Mouse (Mus musculus) E14TG2a.4 (cell line): ENCODE measurements around the gene Tgm3.

Source experiments
- H3K27me3 ChIP-seq: 2 replicates; pipeline ENCODE4 v1.6.1; 2014; ENCODE audit warnings: low read length, control low read depth; ENCODE audit not compliant: insufficient read depth
- H3K36me3 ChIP-seq: 2 replicates; pipeline ENCODE4 v1.6.1; 2014; ENCODE audit warnings: low read length, control low read depth; ENCODE audit not compliant: insufficient read depth
- H3K4me1 ChIP-seq: replicated peaks from 2 replicates; pipeline ENCODE4 v1.6.1; 2014; ENCODE audit warnings: low read depth, low read length, control low read depth
- H3K4me3 ChIP-seq: replicated peaks from 2 replicates; pipeline ENCODE4 v1.5.1; 2014; ENCODE audit warnings: mild to moderate bottlenecking, low read length
- H3K9me3 ChIP-seq: 2 replicates; pipeline ENCODE4 v1.6.1; 2014; ENCODE audit warnings: low read length, control low read depth
- CTCF ChIP-seq: conservative IDR thresholded peaks from 2 replicates; pipeline ENCODE4 v1.5.1; 2014; ENCODE audit warnings: low read length
- NANOG ChIP-seq: IDR thresholded peaks from 2 replicates; pipeline ENCODE4 v1.6.1; 2014; ENCODE audit warnings: borderline replicate concordance, low read length, mixed read lengths
- POU5F1 ChIP-seq: IDR thresholded peaks from 2 replicates; pipeline ENCODE4 v1.6.1; 2014; ENCODE audit warnings: low read length, borderline replicate concordance

The Tgm3 gene

DNA sequence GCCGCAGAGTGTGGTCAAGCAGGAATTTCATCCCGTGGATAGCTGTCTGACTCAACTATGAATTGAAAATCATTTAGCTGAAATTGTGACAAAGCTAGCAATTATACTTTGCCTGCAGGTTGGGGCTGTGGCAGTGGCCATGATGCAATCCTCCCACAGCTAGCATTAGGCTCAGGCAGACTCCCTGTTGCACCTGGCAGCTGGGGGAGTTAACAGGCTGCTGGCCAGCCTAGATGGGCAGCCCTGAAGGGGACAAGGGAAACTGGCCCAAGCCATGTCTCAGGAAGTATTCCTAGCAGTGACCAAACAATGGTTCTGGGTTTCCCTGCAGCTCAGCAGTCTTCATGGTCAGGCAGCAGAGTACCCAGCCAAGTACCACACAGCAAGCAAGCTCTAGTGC is 2.8 kb upstream of the Tgm3 start:
- no peaks in the 10 kb centered on the region for H3K36me3 ChIP-seq
- H3K9me3 ChIP-seq = no peaks in the 10 kb centered on the region
- no peak overlapping the region for H3K4me3 ChIP-seq
- TF ChIP-seq CTCF (no peak), POU5F1 (no peak), NANOG (no peak)
- H3K27me3 ChIP-seq = peaks cover 7% of the 10 kb centered on the region; the same call in 1 of the 2 replicates
- peaks cover 33% of the 10 kb centered on the region for H3K4me1 ChIP-seq

DNA sequence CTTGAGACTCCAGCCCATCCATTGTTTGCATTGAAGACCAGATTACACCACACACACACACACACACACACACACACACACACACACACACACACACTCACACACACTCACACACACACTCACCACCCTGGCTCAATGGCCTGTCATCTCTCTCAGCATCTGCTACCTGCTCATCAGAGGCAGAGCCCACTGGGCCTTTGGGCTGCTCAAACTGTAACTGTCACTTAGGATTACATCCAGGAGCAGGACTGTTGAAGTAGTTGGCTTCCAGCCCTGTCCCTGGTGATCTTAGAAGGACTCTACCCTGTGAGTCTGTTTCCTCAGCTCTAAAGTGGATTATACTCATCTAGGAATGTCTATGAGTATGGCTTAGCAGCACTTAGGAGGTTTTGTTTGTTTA is 1.5 kb downstream of the Tgm3 start:
- Histone ChIP-seq H3K27me3 (peaks cover 7% of the 10 kb centered on the region; the same call in 1 of the 2 replicates), H3K9me3 (no peaks in the 10 kb centered on the region), H3K36me3 (no peaks in the 10 kb centered on the region), H3K4me3 (no peak overlapping the region), H3K4me1 (peaks cover 39% of the 10 kb centered on the region)
- TF ChIP-seq NANOG (no peak), CTCF (no peak), POU5F1 (no peak)

DNA sequence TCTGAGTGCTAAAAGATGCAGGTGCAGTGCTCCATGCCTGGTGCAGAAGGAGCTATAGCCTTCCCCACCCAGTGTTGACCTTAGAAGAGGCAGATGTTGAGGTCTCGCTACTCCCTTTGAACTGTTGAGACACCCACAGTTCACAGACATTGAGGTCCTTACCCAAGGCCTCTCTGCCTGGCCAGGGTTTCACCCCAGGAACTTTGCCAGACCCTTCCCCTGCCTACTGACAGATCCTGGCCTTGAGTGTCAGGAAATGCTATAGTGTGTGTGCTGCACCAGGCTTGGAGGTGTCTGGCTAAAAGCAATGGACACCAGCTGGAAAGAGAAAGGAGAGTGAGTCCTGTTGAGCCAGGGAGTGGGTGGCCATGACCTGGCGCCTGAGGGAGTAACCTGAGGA is 3.0 kb downstream of the Tgm3 start:
- Histone ChIP-seq H3K27me3 (peaks cover 7% of the 10 kb centered on the region; the same call in 1 of the 2 replicates), H3K36me3 (no peaks in the 10 kb centered on the region), H3K9me3 (no peaks in the 10 kb centered on the region), H3K4me1 (peaks cover 39% of the 10 kb centered on the region), H3K4me3 (no peak overlapping the region)
- TF ChIP-seq NANOG (no peak), POU5F1 (no peak), CTCF (no peak)

DNA sequence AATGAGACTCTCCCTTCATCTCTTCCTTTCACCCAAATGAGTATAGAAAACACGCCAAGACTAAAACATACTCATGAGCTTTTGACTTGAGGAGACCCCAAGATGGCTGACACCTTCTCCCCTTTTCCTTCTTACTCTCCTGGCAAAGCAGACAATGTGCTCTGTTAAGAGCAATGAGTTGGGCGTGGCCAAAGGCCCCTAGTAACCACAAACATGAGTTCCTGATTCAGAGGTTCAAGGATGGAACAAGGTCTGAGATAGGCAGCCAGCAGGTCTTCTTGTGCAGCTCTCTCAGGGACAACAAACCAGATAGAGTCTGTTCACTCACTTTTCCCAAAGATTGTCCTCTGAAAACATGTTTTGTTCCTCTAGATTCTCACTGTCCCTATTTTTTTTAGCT is 5.9 kb downstream of the Tgm3 start:
- H3K9me3 ChIP-seq = no peaks in the 10 kb centered on the region
- TF ChIP-seq POU5F1 = no peak
- no peak for TF ChIP-seq NANOG
- no peak for TF ChIP-seq CTCF
- H3K4me1 ChIP-seq = peaks cover 12% of the 10 kb centered on the region
- peaks cover 3% of the 10 kb centered on the region; the same call in 1 of the 2 replicates for H3K27me3 ChIP-seq
- H3K36me3 ChIP-seq = no peaks in the 10 kb centered on the region
- no peak overlapping the region for H3K4me3 ChIP-seq

DNA sequence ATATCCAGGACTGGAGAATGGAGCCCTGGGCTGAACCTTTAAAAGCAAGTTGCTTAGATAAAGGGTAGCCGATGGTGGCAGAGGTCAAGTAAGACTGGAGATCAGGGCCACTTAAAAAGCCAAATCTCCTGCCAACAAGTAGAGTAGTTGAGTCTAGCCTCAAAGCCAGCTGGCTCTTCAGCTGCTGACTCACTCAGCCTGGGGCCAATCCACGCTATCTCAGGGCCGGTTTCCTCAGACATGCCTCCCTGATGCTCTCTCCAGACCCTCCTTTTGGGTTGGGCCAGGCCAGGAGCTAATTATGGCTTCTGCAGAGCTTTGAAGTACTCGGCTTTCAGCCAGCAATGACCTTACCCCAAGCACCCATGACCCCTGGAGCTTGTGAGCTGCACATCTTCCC is 15.7 kb downstream of the Tgm3 start:
- TF ChIP-seq CTCF (no peak), POU5F1 (no peak), NANOG (no peak)
- no peaks in the 10 kb centered on the region for H3K27me3 ChIP-seq
- H3K36me3 ChIP-seq = 0 out of 2 replicates have a peak, but pooled peaks cover 6% of the 10 kb centered on the region
- no peaks in the 10 kb centered on the region for H3K4me1 ChIP-seq
- H3K4me3 ChIP-seq = no peak overlapping the region
- H3K9me3 ChIP-seq = no peaks in the 10 kb centered on the region

DNA sequence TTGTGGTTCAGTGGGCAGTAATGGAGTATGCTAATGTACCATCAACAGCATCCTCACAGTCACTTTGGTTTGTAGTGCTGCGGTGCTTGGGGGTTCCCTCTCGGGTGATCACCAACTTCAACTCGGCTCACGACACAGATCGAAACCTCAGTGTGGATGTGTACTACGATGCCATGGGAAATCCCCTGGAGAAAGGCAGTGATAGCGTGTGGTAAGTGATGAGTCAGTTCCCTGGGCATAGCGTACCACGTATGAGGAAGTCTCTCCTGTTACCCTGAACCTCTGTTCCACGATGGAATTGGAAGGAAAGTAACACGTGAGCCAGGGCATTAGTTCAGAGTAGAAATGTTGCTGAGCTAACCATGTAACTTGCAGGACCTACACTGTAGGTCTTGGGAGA is 17.7 kb downstream of the Tgm3 start:
- H3K4me3 ChIP-seq = no peak overlapping the region
- H3K9me3 ChIP-seq = no peaks in the 10 kb centered on the region
- no peaks in the 10 kb centered on the region for H3K4me1 ChIP-seq
- TF ChIP-seq POU5F1 (no peak), NANOG (no peak), CTCF (no peak)
- 0 out of 2 replicates have a peak, but pooled peaks cover 6% of the 10 kb centered on the region for H3K36me3 ChIP-seq
- no peaks in the 10 kb centered on the region for H3K27me3 ChIP-seq

DNA sequence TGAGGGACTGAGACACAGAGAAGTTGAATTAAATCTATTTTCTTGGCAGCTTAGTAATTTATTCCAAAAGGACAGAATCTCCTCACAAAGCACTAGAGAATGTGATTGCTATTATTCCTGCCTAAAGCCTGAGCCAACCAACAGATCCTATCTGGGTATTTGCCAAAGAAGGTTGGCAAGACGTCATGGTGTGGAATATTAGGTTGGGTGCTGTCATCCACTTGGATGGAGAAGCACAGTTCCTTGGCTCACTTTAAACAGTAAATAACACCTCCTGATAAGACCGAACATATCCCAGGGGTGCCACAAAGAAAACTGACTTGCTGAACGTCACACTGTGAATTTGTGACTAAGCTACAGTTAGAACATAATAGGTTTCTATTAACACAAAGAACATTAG is 20.5 kb downstream of the Tgm3 start:
- H3K27me3 ChIP-seq = no peaks in the 10 kb centered on the region
- no peak overlapping the region for H3K4me3 ChIP-seq
- no peaks in the 10 kb centered on the region for H3K36me3 ChIP-seq
- TF ChIP-seq CTCF = no peak
- TF ChIP-seq POU5F1 = no peak
- TF ChIP-seq NANOG = no peak
- no peaks in the 10 kb centered on the region for H3K4me1 ChIP-seq
- no peaks in the 10 kb centered on the region for H3K9me3 ChIP-seq

DNA sequence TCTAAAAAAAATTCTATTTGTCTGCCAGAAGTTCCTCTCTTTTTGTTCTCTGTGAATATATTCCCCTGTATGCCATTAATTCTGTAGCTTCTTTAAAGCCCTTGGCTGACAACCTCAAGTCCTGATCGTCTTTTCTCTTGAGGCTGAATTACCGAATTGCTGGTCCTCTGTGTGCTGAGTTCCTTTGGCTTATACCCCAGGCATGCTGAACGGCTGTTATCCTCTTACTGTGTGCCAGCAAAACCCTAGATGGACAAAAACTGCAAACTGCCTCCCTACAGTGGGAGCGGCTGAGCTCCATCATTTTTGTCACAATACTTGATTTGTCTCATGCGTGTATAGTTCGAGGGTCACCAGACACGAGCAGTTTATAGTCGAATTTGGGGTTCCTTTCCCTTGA is 24.7 kb downstream of the Tgm3 start:
- Histone ChIP-seq H3K9me3 (no peaks in the 10 kb centered on the region), H3K36me3 (peaks cover 4% of the 10 kb centered on the region), H3K27me3 (no peaks in the 10 kb centered on the region), H3K4me3 (no peak overlapping the region), H3K4me1 (peaks cover 4% of the 10 kb centered on the region; the same call in 1 of the 2 replicates)
- TF ChIP-seq NANOG = no peak
- TF ChIP-seq POU5F1 = no peak
- no peak for TF ChIP-seq CTCF

DNA sequence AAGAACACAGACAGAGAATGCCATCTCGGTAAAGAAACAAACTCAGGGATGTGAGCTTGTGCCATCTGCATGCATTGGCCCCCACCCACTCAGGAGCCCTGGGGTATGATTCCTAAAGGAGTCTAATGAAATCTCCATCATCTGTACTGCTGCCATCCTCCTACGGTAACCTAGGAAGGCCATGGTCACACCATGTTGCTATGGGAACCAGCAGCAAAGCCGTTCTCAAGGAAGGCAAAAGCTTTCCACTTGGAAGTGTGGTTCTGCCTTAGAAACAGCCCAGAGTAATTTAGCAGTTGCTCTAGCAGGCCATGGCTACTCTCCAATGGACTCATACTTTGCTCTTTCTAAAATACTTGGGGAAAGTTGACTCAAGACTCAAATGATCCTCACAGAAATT is 26.8 kb downstream of the Tgm3 start:
- peaks cover 4% of the 10 kb centered on the region; the same call in 1 of the 2 replicates for H3K4me1 ChIP-seq
- no peak for TF ChIP-seq NANOG
- TF ChIP-seq CTCF = no peak
- no peak for TF ChIP-seq POU5F1
- no peaks in the 10 kb centered on the region for H3K27me3 ChIP-seq
- peaks cover 7% of the 10 kb centered on the region for H3K36me3 ChIP-seq
- H3K4me3 ChIP-seq = no peak overlapping the region
- H3K9me3 ChIP-seq = no peaks in the 10 kb centered on the region
